Mouse (Mus musculus) MEL (cell line): ENCODE measurements at regions not wholly inside any gene's neighbourhood (a gene's known extent, or its start where the extent isn't known, plus 50 kb on each side); places are given as distances from the start of the nearest gene placed in this dataset.

Experiments
- DNase-seq: peaks from one replicate; pipeline ENCODE4 v3.0.0; 2011; ENCODE audit warnings: low read depth, low spot score
- H3K27ac ChIP-seq: 2 replicates; pipeline ENCODE4 v1.5.1; 2012; ENCODE audit warnings: low read depth, mild to moderate bottlenecking, control low read depth, low read length, moderate library complexity; ENCODE audit not compliant: control insufficient read depth
- H3K27me3 ChIP-seq, 2 experiments: fragments of 150-350 bp in 1 of 2; sonication (generic) in 1 of 2; 2 replicates each; pipeline ENCODE4 v1.6.1; 2012; ENCODE audit warnings: low read length in 2 of 2, mild to moderate bottlenecking in 2 of 2, improper control_type of control experiment in 1 of 2, moderate library complexity in 1 of 2; ENCODE audit not compliant: insufficient read depth in 2 of 2, control insufficient read depth in 1 of 2
- H3K36me3 ChIP-seq, 2 experiments: 2 replicates each; pipeline ENCODE4 v1.6.1; 2012 to 2014; ENCODE audit warnings: low read length in 2 of 2, improper control_type of control experiment in 1 of 2, inconsistent platforms in 1 of 2, mild to moderate bottlenecking in 1 of 2; ENCODE audit not compliant: insufficient read depth in 2 of 2, control insufficient read depth in 1 of 2
- H3K4me1 ChIP-seq, 2 experiments: fragments of 150-350 bp in 1 of 2; sonication (generic) in 1 of 2; 2 replicates each; pipeline ENCODE4 v1.6.1; 2012; ENCODE audit warnings: low read length in 2 of 2, improper control_type of control experiment in 1 of 2, mild to moderate bottlenecking in 1 of 2; ENCODE audit not compliant: insufficient read depth in 2 of 2, control insufficient read depth in 1 of 2
- H3K4me3 ChIP-seq, 2 experiments: fragments of 150-350 bp in 1 of 2; sonication (generic) in 1 of 2; 2 replicates each; pipeline ENCODE4 v1.5.1; 2012; ENCODE audit warnings: low read depth in 2 of 2, low read length in 2 of 2, mild to moderate bottlenecking in 2 of 2, moderate library complexity in 2 of 2, control low read depth in 1 of 2, improper control_type of control experiment in 1 of 2; ENCODE audit not compliant: control insufficient read depth in 1 of 2, insufficient read depth in 1 of 2
- H3K79me2 ChIP-seq: 2 replicates; pipeline ENCODE4 v1.6.1; 2012; ENCODE audit warnings: mild to moderate bottlenecking, low read length, moderate library complexity; ENCODE audit not compliant: control insufficient read depth, poor library complexity, insufficient read depth
- H3K9ac ChIP-seq: 2 replicates; pipeline ENCODE4 v1.6.1; 2012; ENCODE audit warnings: low read depth, mild to moderate bottlenecking, control low read depth, low read length, moderate library complexity; ENCODE audit not compliant: control insufficient read depth, poor library complexity, severe bottlenecking
- H3K9me3 ChIP-seq: fragments of 150-350 bp; sonication (generic); replicated peaks from 2 replicates; pipeline ENCODE4 v1.6.1; 2012; ENCODE audit warnings: mild to moderate bottlenecking, low read length, improper control_type of control experiment, moderate library complexity; ENCODE audit not compliant: insufficient read depth
- EP300 ChIP-seq, 2 experiments: IDR thresholded peaks; 2 replicates each; pipeline ENCODE4 v1.6.1; 2011; ENCODE audit warnings: improper control_type of control experiment in 2 of 2, low read length in 2 of 2, low read depth in 1 of 2, mild to moderate bottlenecking in 1 of 2
- ETS1 ChIP-seq: IDR thresholded peaks from 2 replicates; pipeline ENCODE4 v1.6.1; 2012; ENCODE audit warnings: low read depth, mild to moderate bottlenecking, inconsistent platforms, low read length, improper control_type of control experiment, moderate library complexity
- GATA1 ChIP-seq: IDR thresholded peaks from 2 replicates; pipeline ENCODE4 v1.6.1; 2011; ENCODE audit warnings: low read depth, low read length, improper control_type of control experiment
- HCFC1 ChIP-seq: IDR thresholded peaks from 2 replicates; pipeline ENCODE4 v1.6.1; 2012; ENCODE audit warnings: low read depth, mild to moderate bottlenecking, inconsistent platforms, low read length, improper control_type of control experiment, moderate library complexity
- MAFK ChIP-seq: IDR thresholded peaks from 2 replicates; pipeline ENCODE4 v1.6.1; 2011; ENCODE audit warnings: low read depth, mild to moderate bottlenecking, low read length, improper control_type of control experiment, borderline replicate concordance
- MAX ChIP-seq: IDR thresholded peaks from 2 replicates; pipeline ENCODE4 v1.6.1; 2011; ENCODE audit warnings: low read length, improper control_type of control experiment
- MEF2A ChIP-seq: IDR thresholded peaks from 2 replicates; pipeline ENCODE4 v1.6.1; 2014; ENCODE audit warnings: low read depth, mild to moderate bottlenecking, inconsistent platforms, low read length, improper control_type of control experiment; ENCODE audit not compliant: poor library complexity, insufficient replicate concordance, severe bottlenecking; ENCODE audit errors: extremely low read depth
- MXI1 ChIP-seq: IDR thresholded peaks from 2 replicates; pipeline ENCODE4 v1.6.1; 2011; ENCODE audit warnings: mild to moderate bottlenecking, low read depth, low read length, improper control_type of control experiment
- MYB ChIP-seq: IDR thresholded peaks from 2 replicates; pipeline ENCODE4 v1.6.1; 2011; ENCODE audit warnings: mild to moderate bottlenecking, low read depth, low read length, improper control_type of control experiment
- NELFE ChIP-seq: IDR thresholded peaks from 2 replicates; pipeline ENCODE4 v1.6.1; 2011; ENCODE audit warnings: low read depth, low read length, improper control_type of control experiment
- POLR2AphosphoS2 ChIP-seq: IDR thresholded peaks from 2 replicates; pipeline ENCODE4 v1.6.1; 2011; ENCODE audit warnings: low read length, improper control_type of control experiment
- RAD21 ChIP-seq: IDR thresholded peaks from 2 replicates; pipeline ENCODE4 v1.6.1; 2011; ENCODE audit warnings: mild to moderate bottlenecking, low read depth, low read length, improper control_type of control experiment
- RCOR1 ChIP-seq: IDR thresholded peaks from 2 replicates; pipeline ENCODE4 v1.6.1; 2012; ENCODE audit warnings: low read depth, mild to moderate bottlenecking, inconsistent platforms, low read length, improper control_type of control experiment
- SIN3A ChIP-seq: IDR thresholded peaks from 2 replicates; pipeline ENCODE4 v1.6.1; 2012; ENCODE audit warnings: low read length, improper control_type of control experiment, inconsistent platforms
- TBP ChIP-seq: IDR thresholded peaks from 2 replicates; pipeline ENCODE4 v1.8.0; 2011; ENCODE audit warnings: low read depth, low read length, improper control_type of control experiment
- TCF12 ChIP-seq: IDR thresholded peaks from 2 replicates; pipeline ENCODE4 v1.6.1; 2014; ENCODE audit warnings: low read depth, mild to moderate bottlenecking, inconsistent platforms, low read length, improper control_type of control experiment, moderate library complexity
- UBTF ChIP-seq: IDR thresholded peaks from 2 replicates; pipeline ENCODE4 v1.6.1; 2012; ENCODE audit warnings: low read depth, mild to moderate bottlenecking, inconsistent platforms, low read length, improper control_type of control experiment, moderate library complexity, borderline replicate concordance; ENCODE audit not compliant: insufficient read depth
- USF1 ChIP-seq: IDR thresholded peaks from 2 replicates; pipeline ENCODE4 v1.6.1; 2014; ENCODE audit warnings: low read depth, mild to moderate bottlenecking, inconsistent platforms, low read length, improper control_type of control experiment, moderate library complexity
- USF2 ChIP-seq, 2 experiments: IDR thresholded peaks; 2 replicates each; pipeline ENCODE4 v1.6.1; 2011 to 2012; ENCODE audit warnings: improper control_type of control experiment in 2 of 2, low read length in 2 of 2, borderline replicate concordance in 1 of 2, inconsistent platforms in 1 of 2, low read depth in 1 of 2, mild to moderate bottlenecking in 1 of 2; ENCODE audit not compliant: insufficient read depth in 1 of 2
- ZC3H11A ChIP-seq: IDR thresholded peaks from 2 replicates; pipeline ENCODE4 v1.6.1; 2012; ENCODE audit warnings: low read depth, mild to moderate bottlenecking, inconsistent platforms, low read length, improper control_type of control experiment
- ZKSCAN1 ChIP-seq: IDR thresholded peaks from 2 replicates; pipeline ENCODE4 v1.6.1; 2012; ENCODE audit warnings: low read depth, mild to moderate bottlenecking, inconsistent platforms, low read length, improper control_type of control experiment, moderate library complexity
- ZMIZ1 ChIP-seq: IDR thresholded peaks from 2 replicates; pipeline ENCODE4 v1.6.1; 2012; ENCODE audit warnings: low read depth, mild to moderate bottlenecking, inconsistent platforms, low read length, improper control_type of control experiment, moderate library complexity

DNA sequence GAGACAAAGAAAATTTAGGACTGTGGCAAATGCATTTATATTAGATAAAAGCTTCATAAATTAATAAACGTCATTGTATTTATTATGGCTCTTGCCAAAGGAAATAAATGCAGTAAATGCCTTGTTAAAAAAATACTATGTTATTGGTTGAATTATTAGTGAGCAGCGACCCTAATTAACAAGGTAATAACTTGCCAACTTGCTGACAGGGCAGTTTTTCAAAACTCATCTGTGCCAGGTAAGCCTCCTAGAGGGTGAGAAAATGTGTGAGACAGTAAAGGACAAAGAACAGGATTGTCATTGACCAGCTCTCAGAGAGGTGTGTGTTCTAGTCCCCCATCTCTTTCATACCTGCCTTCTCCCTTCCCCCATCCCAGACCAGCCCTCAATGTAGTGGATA lies 347.8 kb upstream of the Onecut1 start:
- H3K79me2 ChIP-seq = no peaks in the 10 kb centered on the region
- H3K9me3 ChIP-seq = no peaks in the 10 kb centered on the region
- DNase-seq = no peak
- no peak overlapping the region for H3K9ac ChIP-seq
- no peak overlapping the region for H3K4me3 ChIP-seq
- H3K36me3 ChIP-seq = no peaks in the 10 kb centered on the region
- no peak overlapping the region for H3K27ac ChIP-seq
- H3K4me1 ChIP-seq = no peaks in the 10 kb centered on the region
- TF ChIP-seq UBTF (no peak), USF1 (no peak), ETS1 (no peak), MAX (no peak), MAFK (no peak), POLR2AphosphoS2 (no peak), TCF12 (no peak), MEF2A (no peak), NELFE (no peak), HCFC1 (no peak), MXI1 (no peak), MYB (no peak), ZMIZ1 (no peak), RCOR1 (no peak), ZC3H11A (no peak), ZKSCAN1 (no peak), EP300 (IDR thresholded peaks at IDR 0.05; ENCODE audit: low read depth in 1 of 2, low read length in 2 of 2) (no peak)
- H3K27me3 ChIP-seq = no peaks in the 10 kb centered on the region

DNA sequence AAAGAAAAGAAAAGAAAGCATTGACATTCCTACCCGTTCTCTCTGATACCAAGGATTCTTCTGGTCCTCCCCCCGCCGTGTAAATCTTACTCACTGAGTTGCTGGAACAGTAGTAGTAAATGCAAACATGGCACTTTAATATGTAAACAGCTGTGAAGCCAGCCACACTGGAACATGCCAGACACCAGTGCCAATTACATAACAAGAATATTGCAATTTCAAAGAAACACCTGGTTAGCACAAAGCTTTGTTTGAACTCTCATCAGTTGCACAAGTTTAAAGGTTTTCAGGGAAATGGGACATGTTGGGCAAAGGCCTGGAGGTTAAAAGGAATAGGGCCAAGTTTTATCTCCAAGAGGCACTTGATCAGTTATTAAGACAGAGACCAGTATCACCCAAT lies 333.2 kb upstream of the Onecut1 start:
- no peaks in the 10 kb centered on the region for H3K27me3 ChIP-seq
- H3K4me1 ChIP-seq = no peaks in the 10 kb centered on the region
- TF ChIP-seq USF2 (IDR thresholded peaks at IDR 0.05; ENCODE audit: borderline replicate concordance in 1 of 2, insufficient read depth in 1 of 2, low read depth in 1 of 2, low read length in 2 of 2) = no peak
- TF ChIP-seq EP300 (IDR thresholded peaks at IDR 0.05; ENCODE audit: low read depth in 1 of 2, low read length in 2 of 2) = no peak
- TF ChIP-seq RAD21 = no peak
- TF ChIP-seq GATA1 = no peak
- TF ChIP-seq HCFC1 = no peak
- no peak for TF ChIP-seq TBP
- no peak for TF ChIP-seq SIN3A
- no peak for TF ChIP-seq NELFE
- H3K79me2 ChIP-seq = no peaks in the 10 kb centered on the region
- no peaks in the 10 kb centered on the region for H3K36me3 ChIP-seq
- H3K4me3 ChIP-seq = no peak overlapping the region
- H3K9me3 ChIP-seq = no peaks in the 10 kb centered on the region
- H3K9ac ChIP-seq = no peak overlapping the region
- H3K27ac ChIP-seq = no peak overlapping the region
- no peak for DNase-seq
